Mouse (Mus musculus): ENCODE data around the gene Rbpms2. TPM values are rescaled to one million over a fixed set of nuclear protein-coding genes. Genes with fewer than 3 reads are reported as not detected.
A peak's percentile ranks its signal among the peaks of the same experiment; 100 is the strongest.

The Rbpms2 gene
- polyA plus RNA-seq, 1 experiment from 2014 or later = 10.5 TPM

DNA sequence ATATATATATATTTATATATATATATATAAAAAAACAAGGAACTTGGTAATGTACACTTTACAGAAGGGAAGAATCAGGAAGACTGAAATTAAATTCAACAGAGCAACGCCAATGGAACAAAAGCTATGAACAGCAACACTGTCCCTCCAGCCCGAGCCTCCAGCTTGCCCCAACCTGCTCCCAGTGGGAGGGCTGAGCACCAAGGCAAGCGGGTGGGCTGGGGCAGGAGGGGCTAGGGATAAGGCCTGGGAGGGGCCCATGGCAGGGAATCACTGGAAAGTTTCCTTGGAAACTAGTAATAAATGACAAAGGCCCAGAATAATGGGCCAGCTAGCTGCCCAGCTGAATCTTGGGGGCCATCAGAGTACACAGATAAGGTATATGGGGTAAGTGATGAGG is 63.0 kb downstream of the Rbpms2 start:
- Histone ChIP-seq H3K9me3 (no peaks in the 10 kb centered on the region), H3K36me3 (replicated peaks) (peaks cover 82% of the 10 kb centered on the region), H3K4me1 (peaks cover 31% of the 10 kb centered on the region), H3K27me3 (no peaks in the 10 kb centered on the region), H3K9ac (no peak overlapping the region), H3K4me2 (no peak overlapping the region), H3K27ac (peak overlapping the region; percentile 69; the same call in 1 of the 2 replicates), H3K4me3 (replicated peaks) (no peak overlapping the region)
- ATAC-seq (ENCODE audit: low FRiP score) = no peak
- 20% methylated on average over 3 of the region's 3 CpGs for WGBS

- Histone ChIP-seq H3K27ac (peak overlapping the region; percentile 69), H3K27me3 (no peaks in the 10 kb centered on the region), H3K9ac (no peak overlapping the region; the same call in 1 of the 2 replicates), H3K4me1 (peaks cover 31% of the 10 kb centered on the region), H3K4me3 (replicated peaks) (no peak overlapping the region), H3K9me3 (no peaks in the 10 kb centered on the region), H3K4me2 (no peak overlapping the region), H3K36me3 (replicated peaks) (peaks cover 82% of the 10 kb centered on the region)
- 33% methylated on average over 5 of the region's 5 CpGs for WGBS
- no peak for ATAC-seq (ENCODE audit: low FRiP score)
These were observed 63.6 kb downstream of the Rbpms2 start for GRCm38 (mm10) chr9:65692959-65693603.

DNA sequence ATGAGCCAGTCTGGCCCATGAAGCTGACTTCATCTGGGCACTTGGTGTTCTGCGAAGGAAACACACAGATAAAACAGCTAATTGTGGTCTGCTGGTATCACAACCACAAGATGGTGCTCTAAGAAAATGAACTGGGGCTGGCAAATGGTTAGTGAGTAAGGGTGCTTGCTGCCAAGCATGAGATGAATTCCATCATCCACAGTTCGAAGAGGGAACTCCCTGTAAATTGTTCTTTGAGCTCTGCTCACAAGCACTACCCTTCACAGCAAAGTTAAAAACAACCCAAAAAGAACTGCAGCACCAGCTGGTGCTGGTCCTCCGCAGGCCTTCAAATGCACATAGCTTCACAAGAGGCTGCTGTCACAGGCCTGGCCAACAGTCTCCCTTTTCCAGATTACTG is 66.2 kb downstream of the Rbpms2 start:
- ATAC-seq (ENCODE audit: low FRiP score) = no peak
- Histone ChIP-seq H3K36me3 (replicated peaks) (peaks cover 90% of the 10 kb centered on the region), H3K4me2 (no peak overlapping the region), H3K4me1 (peaks cover 31% of the 10 kb centered on the region), H3K9me3 (no peaks in the 10 kb centered on the region), H3K4me3 (replicated peaks) (no peak overlapping the region), H3K27me3 (no peaks in the 10 kb centered on the region), H3K9ac (no peak overlapping the region), H3K27ac (no peak overlapping the region)
- 86% methylated on average over 3 of the region's 3 CpGs for WGBS

- Histone ChIP-seq H3K9ac (no peak overlapping the region), H3K27me3 (no peaks in the 10 kb centered on the region), H3K4me3 (replicated peaks) (no peak overlapping the region), H3K9me3 (no peaks in the 10 kb centered on the region), H3K36me3 (replicated peaks) (peaks cover 94% of the 10 kb centered on the region), H3K27ac (no peak overlapping the region), H3K4me1 (peaks cover 31% of the 10 kb centered on the region), H3K4me2 (no peak overlapping the region)
- no peak for ATAC-seq (ENCODE audit: low FRiP score)
These were observed 66.9 kb downstream of the Rbpms2 start for GRCm38 (mm10) chr9:65696337-65696736.

DNA sequence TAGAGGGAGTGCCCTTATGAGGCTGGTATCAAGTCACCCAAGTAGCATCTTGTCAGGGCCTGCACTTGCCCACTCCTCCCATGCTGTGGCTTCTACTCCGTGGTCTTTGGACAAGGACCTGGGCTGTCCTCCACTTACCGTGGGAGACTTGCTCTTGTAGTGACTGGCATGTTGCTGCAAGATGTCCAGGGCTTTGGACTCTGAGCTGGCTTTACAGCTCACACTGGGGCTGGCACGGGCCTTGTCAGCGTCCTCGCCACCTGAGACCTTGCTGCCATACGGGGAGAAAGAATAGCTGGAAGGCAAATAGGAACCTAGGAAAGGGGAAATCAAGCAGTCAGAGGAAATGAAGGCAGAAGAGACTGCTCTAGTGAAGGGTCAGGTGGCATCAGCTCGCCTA is 67.9 kb downstream of the Rbpms2 start:
- 81% methylated on average over 7 of the region's 7 CpGs for WGBS
- Histone ChIP-seq H3K4me3 (replicated peaks) (no peak overlapping the region), H3K27me3 (no peaks in the 10 kb centered on the region), H3K9me3 (no peaks in the 10 kb centered on the region), H3K4me1 (peaks cover 25% of the 10 kb centered on the region), H3K27ac (no peak overlapping the region), H3K4me2 (no peak overlapping the region), H3K36me3 (replicated peaks) (peaks cover 95% of the 10 kb centered on the region), H3K9ac (no peak overlapping the region)
- ATAC-seq (ENCODE audit: low FRiP score) = no peak

GRCm38 (mm10) chr9:65697992-65698391 is 68.5 kb downstream of the Rbpms2 start:
- no peak overlapping the region for H3K9ac ChIP-seq
- peaks cover 95% of the 10 kb centered on the region for H3K36me3 ChIP-seq (replicated peaks)
- H3K27me3 ChIP-seq = no peaks in the 10 kb centered on the region
- H3K4me1 ChIP-seq = peaks cover 18% of the 10 kb centered on the region
- H3K4me3 ChIP-seq (replicated peaks) = no peak overlapping the region
- no peaks in the 10 kb centered on the region for H3K9me3 ChIP-seq
- H3K4me2 ChIP-seq = no peak overlapping the region
- no peak for ATAC-seq (ENCODE audit: low FRiP score)
- H3K27ac ChIP-seq = no peak overlapping the region

GRCm38 (mm10) chr9:65700504-65700903 is 71.1 kb downstream of the Rbpms2 start:
- 90% methylated on average over 6 of the region's 6 CpGs for WGBS
- H3K27ac ChIP-seq = no peak overlapping the region
- H3K4me3 ChIP-seq (replicated peaks) = no peak overlapping the region
- no peaks in the 10 kb centered on the region for H3K27me3 ChIP-seq
- no peak overlapping the region for H3K9ac ChIP-seq
- no peak overlapping the region for H3K4me2 ChIP-seq
- ATAC-seq (ENCODE audit: low FRiP score) = no peak
- peaks cover 5% of the 10 kb centered on the region; the same call in 1 of the 2 replicates for H3K4me1 ChIP-seq
- no peaks in the 10 kb centered on the region for H3K9me3 ChIP-seq
- H3K36me3 ChIP-seq (replicated peaks) = peaks cover 86% of the 10 kb centered on the region

DNA sequence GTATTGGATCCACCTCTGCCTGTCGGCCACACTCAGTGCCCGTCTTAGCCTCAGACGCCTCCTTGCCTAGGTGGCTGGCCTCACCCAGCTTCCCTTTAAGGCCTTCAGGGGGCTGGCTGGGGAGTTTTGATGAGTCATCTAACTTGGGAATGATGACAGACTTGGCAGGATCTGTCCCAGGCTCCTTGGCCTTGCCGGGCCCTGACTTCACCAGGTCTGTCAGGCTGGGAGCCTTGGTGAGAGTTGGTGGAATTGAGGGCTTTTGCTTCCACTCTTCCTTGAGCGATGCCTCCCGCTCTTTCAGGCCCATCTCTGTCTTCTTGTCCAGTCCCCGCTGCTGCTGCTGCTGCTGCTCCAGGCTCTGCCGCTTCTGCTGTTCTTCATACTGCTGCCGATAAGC is 72.8 kb downstream of the Rbpms2 start:
- H3K27ac ChIP-seq = no peak overlapping the region
- no peaks in the 10 kb centered on the region for H3K4me1 ChIP-seq
- H3K9me3 ChIP-seq = no peaks in the 10 kb centered on the region
- H3K4me3 ChIP-seq (replicated peaks) = no peak overlapping the region
- no peaks in the 10 kb centered on the region for H3K27me3 ChIP-seq
- ATAC-seq (ENCODE audit: low FRiP score) = no peak
- H3K9ac ChIP-seq = no peak overlapping the region
- peaks cover 71% of the 10 kb centered on the region for H3K36me3 ChIP-seq (replicated peaks)
- H3K4me2 ChIP-seq = no peak overlapping the region
- 94% methylated on average over 9 of the region's 9 CpGs for WGBS

DNA sequence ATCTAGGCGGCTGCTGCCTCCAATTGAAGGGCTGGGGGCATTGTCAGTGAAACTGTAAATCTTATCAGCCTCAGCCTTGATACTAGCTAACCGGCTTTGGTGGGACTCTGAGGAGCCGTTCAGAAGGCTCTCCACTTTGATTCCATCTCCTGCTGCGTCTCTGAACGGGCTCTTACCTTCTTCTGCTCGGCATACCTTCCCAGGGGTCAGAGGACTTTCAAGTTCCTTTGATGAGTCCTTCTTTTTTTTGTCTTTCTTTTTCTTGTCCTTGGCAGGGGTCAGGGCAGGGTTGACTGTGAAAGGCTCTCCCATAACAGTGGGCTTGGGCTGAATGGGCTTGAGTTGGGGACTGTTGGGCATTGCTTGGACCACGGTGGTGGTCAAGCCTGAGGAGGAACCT is 73.8 kb downstream of the Rbpms2 start:
- no peak overlapping the region for H3K9ac ChIP-seq
- ATAC-seq (ENCODE audit: low FRiP score) = no peak
- H3K27me3 ChIP-seq = no peaks in the 10 kb centered on the region
- peaks cover 62% of the 10 kb centered on the region for H3K36me3 ChIP-seq (replicated peaks)
- H3K4me1 ChIP-seq = no peaks in the 10 kb centered on the region
- WGBS = 88% methylated on average over 7 of the region's 7 CpGs
- no peak overlapping the region for H3K27ac ChIP-seq
- H3K4me2 ChIP-seq = no peak overlapping the region
- no peak overlapping the region for H3K4me3 ChIP-seq (replicated peaks)
- no peaks in the 10 kb centered on the region for H3K9me3 ChIP-seq

- WGBS = 90% methylated on average over 24 of the region's 24 CpGs
- H3K27me3 ChIP-seq = no peaks in the 10 kb centered on the region
- H3K9ac ChIP-seq = no peak overlapping the region; the same call in 1 of the 2 replicates
- peaks cover 53% of the 10 kb centered on the region for H3K36me3 ChIP-seq (replicated peaks)
- no peak overlapping the region for H3K27ac ChIP-seq
- H3K4me2 ChIP-seq = no peak overlapping the region
- no peak for ATAC-seq (ENCODE audit: low FRiP score)
- no peaks in the 10 kb centered on the region for H3K9me3 ChIP-seq
- H3K4me1 ChIP-seq = no peaks in the 10 kb centered on the region
- H3K4me3 ChIP-seq (replicated peaks) = no peak overlapping the region
These were observed 74.6 kb downstream of the Rbpms2 start for GRCm38 (mm10) chr9:65703926-65704595.

Other genes starting within 250 kb of the Rbpms2 start
- 0.72 and 0.74 TPM in 2 replicates for gene Kbtbd13, start 238.0 kb upstream of the Rbpms2 start, polyA plus RNA-seq (2016; fragmentation: Nextera tagmentation; extraction: Ambion mirVana)
- 6.4 and 7.2 TPM in 2 replicates for gene Rasl12, start 231.1 kb upstream of the Rbpms2 start, polyA plus RNA-seq (2016; fragmentation: Nextera tagmentation; extraction: Ambion mirVana)
- not detected in 2 replicates for gene Slc51b, start 206.7 kb upstream of the Rbpms2 start, polyA plus RNA-seq (2016; fragmentation: Nextera tagmentation; extraction: Ambion mirVana)
- 22.0 and 22.2 TPM in 2 replicates for gene Mtfmt, start 193.9 kb upstream of the Rbpms2 start, polyA plus RNA-seq (2016; fragmentation: Nextera tagmentation; extraction: Ambion mirVana)
- gene Spg21, start 168.7 kb upstream of the Rbpms2 start, polyA plus RNA-seq (2016; fragmentation: Nextera tagmentation; extraction: Ambion mirVana) = 116 and 118 TPM in 2 replicates
- gene Ankdd1a, start 109.5 kb upstream of the Rbpms2 start, polyA plus RNA-seq (2016; fragmentation: Nextera tagmentation; extraction: Ambion mirVana) = 0.18 and 0.28 TPM in 2 replicates
- gene Plekho2, start 49.6 kb upstream of the Rbpms2 start, polyA plus RNA-seq (2016; fragmentation: Nextera tagmentation; extraction: Ambion mirVana) = 9.0 and 9.1 TPM in 2 replicates
- 28.8 and 33.7 TPM in 2 replicates for gene Pif1, start 42.5 kb upstream of the Rbpms2 start, polyA plus RNA-seq (2016; fragmentation: Nextera tagmentation; extraction: Ambion mirVana)
- 247 and 249 TPM in 2 replicates for gene Oaz2, start 38.4 kb downstream of the Rbpms2 start, polyA plus RNA-seq (2016; fragmentation: Nextera tagmentation; extraction: Ambion mirVana)
- 11.1 and 13.1 TPM in 2 replicates for gene Zfp609, start 197.9 kb downstream of the Rbpms2 start, polyA plus RNA-seq (2016; fragmentation: Nextera tagmentation; extraction: Ambion mirVana)

All from forebrain, embryonic 12.5 days (tissue).